Mouse (Mus musculus) c-Kit-negative CD71-positive TER-119-positive erythroid progenitor cells, embryonic 14.5 days (primary cell): ENCODE results near the gene Cma2.
"Not testable (repeated sequence)": the region's sequence is repeated elsewhere in the genome, so short reads cannot be mapped to it uniquely, and the experiment has no call there.

Experiments used
- DNase-seq: peaks from one replicate; pipeline ENCODE4 v3.0.0-alpha.2; 2013; ENCODE audit warnings: low read depth, low spot score

Gene Cma2

DNA sequence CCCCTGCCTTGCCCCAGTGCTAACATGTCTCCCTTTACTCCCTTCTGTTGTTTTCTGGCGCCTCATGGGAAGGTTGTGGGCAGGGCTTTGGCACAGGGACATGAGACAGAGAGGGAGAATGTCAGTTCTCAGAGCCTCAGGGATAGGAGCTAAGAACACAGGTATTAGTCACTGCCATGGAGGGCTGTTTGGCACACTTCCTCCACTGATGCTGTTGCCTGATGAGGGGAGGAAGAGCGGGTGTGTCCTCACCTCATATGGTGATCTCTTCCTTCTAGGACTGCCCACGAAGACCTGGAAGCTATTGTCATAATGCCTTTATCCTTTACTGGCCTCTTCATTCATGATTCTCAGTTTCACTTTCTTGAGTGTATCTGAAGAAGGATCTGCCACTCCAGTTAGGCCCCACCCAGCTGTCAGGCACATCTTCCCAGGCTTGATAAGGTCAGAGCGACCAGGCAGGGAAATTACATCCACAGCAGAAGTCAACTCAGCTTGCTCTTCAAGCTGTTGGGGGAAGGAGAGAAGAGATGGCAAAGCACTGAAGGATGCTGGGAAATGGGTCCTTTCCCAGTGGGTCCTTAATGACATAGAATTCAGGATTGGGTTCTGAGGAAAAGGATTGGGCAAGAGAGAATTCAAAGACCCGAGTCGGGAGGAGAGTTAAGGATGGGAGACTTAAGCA is at the start of gene Cma2:
Gene Cma2, plus strand, starts transcription at position 635 of the 685 bp plus-strand sequence.
- no peak for DNase-seq

DNA sequence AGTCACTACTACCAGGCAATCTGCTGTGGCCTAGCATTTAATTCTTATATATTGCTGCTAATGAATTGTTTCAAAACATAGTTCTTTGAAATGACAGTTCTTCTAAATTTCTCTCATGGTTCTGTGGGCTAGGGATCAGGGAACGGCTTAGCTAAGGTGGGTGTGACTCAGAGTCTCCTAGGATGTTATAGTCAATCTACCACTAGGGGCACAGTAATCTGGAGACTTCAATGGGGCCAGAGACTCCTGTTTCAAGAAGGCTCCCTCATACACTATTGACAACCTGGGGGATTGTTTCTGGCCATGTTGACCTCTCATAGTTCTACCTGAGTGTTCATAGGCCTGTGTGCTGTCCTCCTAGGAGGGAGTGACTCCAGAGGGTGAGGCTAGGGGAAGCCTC is 45.3 kb upstream of the Cma2 start:
- no peak for DNase-seq

DNA sequence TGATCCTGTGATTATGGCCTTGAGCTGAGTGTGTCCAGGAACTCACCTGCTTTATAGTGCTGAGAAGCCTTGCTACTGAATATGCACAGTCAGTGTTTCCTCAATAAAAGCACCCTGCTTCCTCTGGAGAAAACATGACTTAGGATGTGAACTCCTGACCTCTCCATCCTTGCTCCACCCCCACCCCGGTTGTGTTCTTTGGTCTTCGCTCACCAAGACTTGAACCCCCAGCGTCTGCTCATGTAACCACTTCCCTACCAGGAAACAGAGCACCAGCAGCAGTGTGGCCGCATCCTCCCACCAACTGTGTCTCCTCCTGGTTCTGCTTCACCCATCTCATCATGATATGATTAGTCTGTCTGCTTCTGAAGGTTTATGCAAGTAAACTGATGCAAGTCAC is 37.4 kb upstream of the Cma2 start:
- no peak for DNase-seq

DNA sequence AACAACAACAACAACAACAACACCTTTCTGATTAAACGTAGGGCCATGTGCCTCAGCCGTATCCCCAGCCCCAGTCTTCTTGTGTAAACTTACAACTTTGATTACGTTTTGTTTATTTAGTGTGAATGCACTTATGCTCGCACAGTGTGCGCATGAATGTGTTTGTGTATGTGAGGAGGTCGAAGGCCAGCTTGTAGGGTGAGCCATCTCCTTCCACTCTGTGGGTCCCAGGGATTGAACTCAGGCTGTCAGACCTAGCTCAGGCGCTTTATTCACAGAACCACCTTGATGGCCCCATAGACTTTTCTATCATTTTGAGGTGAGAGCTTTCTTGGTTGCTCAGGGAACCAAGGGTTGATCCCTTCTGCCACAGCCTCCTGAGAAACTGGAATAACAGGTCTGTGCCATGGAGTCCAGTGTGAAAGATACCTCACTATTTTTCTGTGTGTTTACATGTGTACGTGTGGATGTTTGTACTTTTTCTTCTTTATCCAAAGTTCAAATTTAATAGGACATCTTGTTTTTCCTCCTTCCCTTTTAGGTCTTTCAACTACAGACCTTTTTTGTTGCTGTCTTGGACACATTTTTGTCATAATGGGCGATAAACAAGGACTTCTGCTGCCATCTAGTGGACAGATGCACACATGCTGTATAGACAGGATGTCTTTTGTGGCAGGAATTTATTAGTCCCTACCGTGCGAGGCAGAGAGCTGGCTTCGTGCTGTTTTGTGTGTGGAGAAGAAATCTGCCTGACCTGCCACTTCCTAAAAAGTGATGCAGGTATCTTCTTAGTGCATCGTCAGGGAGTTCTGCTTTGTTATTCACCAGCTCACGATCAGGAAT is 32.3 kb upstream of the Cma2 start:
- DNase-seq = peak; percentile 63

DNA sequence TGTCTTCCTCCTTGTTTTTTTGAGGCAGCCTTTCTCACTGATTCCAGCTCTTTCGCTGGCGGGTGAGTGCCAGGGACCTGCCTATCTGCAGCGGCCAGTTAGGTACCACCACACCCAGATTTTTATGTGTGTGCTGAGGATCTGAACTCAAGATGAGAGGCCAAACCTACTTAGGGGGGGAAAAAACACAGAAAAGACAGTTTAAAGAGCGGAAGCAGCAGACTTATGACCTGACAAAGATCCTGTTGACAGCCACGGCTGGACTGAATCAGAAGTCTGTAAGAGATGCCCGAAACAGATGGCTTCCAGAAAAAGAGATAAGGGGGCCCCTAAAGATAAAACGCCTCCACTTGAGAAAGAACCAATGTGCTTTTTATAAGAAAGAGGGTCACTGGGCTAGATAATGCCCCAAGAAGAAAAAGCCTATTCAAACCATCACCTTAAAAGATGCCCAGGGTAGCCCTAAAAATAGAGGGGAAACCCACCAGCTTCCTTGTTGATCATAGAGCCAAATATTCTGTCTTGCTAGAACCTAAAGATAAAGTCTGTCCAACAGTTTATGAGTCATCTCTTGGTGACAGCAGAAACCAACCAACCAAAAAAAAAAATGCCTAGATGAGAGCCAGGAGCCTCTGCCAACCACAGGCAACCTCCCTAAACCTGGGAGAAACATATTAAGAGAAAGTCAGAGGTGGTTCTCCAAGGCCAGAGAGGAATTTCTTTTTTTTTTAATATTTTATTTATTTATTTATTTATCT is 28.1 kb upstream of the Cma2 start:
- DNase-seq = peak; percentile 45

DNA sequence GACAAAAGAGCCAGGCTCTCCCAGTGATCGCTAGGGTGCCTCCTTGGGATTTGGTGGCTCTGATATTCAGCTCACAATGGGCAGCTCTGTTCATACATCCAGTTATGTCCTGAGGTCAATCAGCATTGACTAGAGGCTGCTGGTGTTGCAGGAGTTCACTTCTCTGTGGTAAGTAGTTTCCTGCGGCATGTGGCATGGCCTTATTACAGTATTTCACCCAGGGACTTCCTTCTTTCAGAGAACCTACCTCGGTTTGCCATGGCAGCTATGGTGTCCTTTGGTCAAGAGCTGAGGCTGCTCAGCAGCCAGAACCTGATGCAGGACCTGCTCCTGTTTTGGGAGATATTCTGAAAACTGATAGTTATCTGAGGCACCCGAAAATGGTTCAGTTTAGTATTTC is 23.9 kb upstream of the Cma2 start:
- DNase-seq = no peak

DNA sequence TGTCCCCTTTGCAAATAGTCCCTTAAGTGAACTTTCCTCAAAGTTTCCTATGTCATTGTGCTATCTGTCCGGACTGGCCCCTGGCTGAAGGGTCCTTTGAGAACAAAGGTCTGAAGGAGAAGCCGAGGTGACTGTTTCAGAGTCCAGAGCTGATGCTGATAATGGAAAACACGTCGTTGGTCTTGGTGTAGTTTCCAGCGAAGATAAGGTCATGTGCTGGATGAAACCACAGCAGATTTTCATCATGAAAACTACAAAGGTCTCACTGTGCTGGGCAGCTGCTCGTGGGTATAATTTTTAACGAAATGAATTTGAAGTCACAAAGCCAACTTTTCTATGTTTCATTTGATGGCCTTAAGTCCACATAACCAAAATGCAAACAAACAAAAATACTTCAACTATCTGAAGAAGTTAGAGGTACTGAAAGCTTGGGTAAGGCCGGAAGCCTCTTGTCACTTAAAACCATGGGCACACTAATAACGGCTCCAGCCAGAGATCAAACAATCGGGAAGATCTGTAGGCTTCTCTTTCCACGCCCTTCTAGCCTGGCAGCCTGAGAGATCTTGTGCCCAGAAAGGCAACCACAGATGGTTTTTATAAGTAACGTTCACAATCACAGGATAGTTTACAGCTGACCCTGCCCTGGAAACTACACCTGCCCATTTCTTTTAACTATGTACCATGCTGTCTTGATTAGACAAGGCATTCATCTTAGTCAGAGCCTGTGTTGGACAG is 21.4 kb upstream of the Cma2 start:
- DNase-seq = no peak

DNA sequence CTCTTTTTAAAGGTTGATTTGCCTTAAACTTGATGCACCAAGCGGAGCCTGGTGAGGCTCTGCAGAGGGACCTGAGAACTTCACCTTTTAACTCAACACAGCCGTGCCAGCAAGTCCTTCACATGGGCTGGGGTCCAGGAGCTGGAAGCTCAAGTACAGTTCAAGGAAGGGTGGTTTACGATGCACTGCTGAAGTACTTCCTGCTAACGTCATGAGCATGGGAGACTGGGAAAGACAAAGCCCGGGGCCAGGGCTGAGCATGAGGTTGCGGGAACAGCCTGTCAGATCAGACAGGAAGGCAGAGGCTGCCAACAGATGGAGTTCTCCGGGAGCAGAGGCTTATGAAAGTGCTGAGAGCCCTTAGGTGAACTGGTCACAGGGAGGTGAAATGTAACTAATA is 17.2 kb upstream of the Cma2 start:
- DNase-seq = no peak

DNA sequence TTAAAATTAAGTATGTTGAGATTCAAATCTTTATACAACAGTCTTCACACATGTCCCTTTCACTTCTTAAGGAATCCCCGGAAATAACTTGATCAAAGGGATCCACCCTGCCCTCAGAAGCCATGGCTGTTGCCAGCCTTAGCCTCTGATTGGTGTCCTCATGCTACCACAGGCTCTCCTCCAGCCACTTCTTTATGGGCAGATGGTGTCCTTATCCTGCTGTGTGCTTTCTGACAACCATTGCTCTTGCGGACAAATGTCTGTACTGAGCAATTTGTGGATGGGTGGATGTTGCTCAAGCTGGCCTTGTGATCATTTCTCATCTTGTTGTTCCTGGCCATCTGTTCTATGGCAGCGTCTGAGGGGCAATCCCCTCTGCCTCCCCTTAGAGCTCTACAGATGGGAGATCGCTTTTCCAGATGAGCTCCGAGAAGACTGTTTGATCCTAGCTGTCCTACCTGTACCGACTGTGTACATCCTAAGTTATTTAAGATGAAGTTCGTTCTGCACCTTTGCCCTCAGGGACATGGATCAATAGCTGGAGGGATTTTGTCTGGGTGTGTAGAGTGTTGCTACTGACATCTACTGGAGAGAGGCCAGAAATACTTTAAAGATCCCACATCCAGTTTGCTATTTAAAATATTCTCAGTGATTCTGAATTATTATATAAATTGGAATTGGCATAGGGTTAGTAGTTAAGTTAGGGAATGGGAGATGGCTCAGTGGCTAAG is 10.5 kb upstream of the Cma2 start:
- DNase-seq = no peak

DNA sequence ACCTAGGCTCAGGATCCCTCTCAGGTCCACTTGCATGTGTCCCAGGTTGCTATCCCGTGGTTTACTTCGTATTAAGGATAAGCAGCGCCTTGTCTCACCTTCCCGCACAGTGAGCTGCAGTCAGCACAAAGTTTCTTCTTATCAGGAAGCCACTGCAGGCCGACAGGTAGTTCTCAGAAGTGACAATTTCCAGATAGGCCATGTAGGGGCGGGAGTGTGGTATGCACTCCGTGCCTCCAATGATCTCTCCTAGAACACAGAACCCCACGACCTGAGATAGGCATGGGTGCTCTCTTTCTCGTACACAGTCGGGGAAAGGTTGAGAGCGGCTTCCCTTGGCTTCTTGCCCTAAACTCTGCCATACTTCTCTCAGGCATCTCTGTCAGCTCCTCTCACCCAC is 7.2 kb upstream of the Cma2 start:
- no peak for DNase-seq

DNA sequence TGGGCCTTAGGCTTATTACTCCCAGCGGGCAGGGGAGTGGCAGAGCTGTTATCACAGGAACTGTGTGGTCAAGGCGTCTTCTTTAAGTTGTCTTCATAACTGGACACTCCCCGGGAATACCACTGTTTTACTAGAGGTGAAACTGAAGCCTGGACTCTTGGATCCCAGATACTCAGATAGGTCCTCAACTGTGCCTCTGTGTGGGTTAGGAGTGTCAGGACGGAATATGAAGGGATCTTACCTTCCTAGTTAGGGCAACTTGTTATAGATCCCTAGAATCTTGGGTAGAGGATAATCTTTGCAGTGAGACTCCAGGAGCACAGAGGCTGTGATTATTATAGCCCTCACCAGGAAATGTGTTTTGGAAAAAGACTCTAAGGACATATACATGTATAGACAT is 6.2 kb upstream of the Cma2 start, which contains the start of gene Cma1:
Gene Cma1, minus strand, starts transcription at position 101 of the 400 bp plus-strand sequence.
- no peak for DNase-seq

DNA sequence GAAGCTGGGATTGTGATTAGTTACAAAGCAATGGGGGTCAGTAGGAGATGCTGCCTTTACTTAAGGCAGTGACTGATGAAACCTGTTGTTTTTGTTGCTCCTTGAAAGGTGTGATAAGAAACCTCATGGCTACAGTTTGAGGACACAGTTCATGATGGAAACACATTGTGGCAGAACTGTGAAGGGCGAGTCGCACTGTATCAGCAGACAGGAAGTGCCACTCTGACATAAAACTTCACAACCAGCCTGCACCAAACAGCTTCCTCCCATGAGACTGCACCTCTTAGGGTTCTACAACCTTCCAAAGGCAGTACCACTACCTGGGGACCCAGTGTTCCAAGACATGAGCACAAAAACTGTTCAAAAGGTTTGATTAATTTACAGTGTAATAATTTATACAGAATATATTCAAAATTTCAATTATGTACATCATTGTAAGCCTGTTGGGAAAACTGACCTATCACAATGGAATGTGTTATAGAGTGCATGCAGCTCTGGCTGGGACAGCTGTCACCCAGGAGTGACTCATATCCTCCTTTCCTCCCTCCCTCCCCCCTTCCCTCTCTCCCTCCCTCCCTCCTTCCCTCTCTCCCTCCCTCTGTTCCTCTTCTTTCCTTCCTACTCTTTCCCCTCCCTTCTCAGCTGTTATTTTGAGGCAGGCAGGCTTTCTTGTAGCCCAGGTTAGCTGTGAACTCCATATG is 4.4 kb upstream of the Cma2 start:
- no peak for DNase-seq

DNA sequence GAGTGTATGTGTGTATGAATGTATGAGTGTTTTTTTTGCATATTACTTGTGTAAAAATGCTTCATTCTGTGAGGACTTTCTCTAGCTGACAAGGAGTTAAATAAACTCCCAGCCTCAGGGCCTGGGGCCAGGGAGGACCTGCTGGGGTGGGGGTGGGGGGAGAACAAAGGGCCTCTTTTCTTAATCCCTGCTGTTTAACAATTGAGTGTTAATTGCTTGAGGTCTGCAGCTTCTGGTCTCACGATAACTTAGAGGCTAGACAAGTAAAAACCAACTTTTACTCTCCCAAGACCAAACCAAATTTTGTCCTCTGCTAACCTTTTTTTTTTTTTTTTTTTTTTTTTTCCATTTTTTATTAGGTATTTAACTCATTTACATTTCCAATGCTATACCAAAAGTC is 12.5 kb downstream of the Cma2 start:
- DNase-seq = no peak

DNA sequence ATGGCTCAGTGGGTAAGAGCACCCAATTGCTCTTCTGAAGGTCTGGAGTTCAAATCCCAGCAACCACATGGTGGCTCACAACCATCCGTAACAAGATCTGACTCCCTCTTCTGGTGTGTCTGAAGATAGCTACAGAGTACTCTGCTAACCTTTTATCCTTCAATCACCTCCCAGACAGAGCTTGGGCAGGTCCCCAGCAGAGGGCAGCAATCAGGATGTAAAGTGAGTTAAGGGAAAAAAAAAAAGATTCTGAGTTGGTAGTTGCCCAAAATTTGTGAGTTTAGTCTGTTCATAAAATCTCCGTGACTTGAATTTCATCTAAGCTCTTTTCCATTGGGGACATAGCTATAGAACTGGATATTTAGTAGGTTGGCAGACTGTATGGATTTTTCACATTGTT is 13.1 kb downstream of the Cma2 start:
- not testable (repeated sequence) for DNase-seq

DNA sequence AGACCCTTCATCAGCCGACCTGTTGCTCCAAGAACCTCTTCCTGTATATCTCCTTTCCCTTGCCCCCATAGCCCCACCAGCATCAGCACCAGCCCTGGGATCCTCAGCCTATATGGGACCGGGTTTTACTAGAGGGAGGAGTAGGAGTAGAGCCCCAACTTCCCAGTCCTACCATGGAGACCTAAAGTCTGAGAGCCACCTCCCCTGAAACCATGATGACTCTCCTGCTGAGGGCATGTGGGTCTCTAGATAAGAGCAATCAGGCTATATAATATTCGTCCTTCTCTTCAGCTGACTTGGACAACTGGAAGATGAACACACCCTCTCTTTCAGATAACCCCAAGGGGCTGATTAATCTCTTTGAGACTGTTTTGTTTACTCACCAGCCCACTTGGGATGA is 36.7 kb downstream of the Cma2 start:
- DNase-seq = not testable (repeated sequence)

DNA sequence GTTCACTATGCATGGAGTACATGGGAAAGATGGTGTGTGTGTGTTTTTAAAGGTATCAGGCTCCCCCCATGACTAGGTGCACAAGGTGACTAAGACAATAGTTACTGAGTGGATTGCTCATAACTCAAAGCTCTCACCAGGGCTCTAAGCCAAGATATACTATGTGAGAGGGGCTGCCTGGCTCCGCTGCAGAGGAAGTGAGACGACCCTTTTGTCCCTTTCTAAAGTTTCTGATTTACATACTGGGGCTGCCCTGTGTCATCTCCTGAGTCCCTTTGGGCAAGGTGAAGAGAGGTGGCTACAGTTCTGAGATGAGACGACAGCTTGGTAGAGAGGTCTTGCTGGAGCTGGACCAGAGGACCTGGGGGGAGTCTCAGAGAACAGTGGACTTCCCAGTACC is 62.4 kb downstream of the Cma2 start:
- no peak for DNase-seq

DNA sequence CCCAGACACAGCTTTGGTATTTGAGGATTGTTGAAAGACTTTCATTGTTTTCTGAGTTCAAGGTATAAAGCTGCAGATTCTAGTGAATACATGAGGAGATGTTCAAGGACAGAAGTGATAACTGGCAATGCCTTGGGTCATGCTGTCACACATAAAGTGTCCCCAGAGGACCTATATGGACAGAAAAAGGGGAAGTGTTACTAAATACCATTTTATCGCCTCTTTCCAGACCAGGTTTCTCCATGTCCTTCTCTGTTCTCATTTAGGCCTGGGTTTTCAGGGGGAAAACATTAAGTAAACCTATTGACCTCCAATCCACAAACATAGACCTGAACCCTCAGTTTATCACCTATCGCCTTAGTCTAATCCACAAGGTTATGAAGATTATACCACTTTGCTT is 63.1 kb downstream of the Cma2 start:
- no peak for DNase-seq

DNA sequence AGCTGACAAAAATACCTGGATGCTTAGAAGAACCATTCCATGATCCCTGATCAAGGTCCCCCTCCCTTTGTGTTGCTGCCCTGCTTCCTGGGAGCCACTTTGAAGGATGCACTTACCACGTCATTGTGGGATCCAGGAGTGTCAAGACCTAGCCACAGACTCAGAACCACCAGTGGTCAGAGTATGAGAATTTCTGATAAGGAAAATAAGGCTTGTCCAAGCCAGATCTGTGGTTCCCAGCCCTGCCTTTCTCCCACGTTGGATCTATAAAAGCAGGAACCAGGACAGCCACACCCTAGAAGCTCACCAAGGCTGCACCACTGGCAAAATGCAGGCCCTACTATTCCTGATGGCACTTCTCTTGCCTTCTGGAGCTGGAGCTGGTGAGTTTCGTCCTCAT is 66.9 kb downstream of the Cma2 start, which contains the start of gene Mcpt1:
Gene Mcpt1, plus strand, starts transcription at position 301 of the 400 bp plus-strand sequence.
- not testable (repeated sequence) for DNase-seq

DNA sequence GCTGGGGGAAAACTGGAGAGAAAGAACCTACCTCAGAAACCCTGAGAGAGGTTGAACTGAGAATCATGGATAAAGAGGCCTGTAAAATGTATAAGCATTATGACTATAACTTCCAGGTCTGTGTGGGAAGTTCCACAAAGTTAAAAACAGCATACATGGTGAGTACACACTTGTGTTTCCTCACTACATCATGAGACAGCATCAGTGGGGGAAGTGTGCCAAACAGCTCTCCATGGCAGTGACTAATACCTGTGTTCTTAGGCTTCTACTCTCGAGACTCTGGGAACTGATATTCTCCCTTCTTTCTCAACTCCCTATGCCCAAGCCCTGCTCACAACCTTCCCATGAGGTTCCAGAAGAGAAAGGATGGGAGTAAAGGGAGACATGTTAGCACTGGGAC is 68.7 kb downstream of the Cma2 start:
- DNase-seq = no peak

DNA sequence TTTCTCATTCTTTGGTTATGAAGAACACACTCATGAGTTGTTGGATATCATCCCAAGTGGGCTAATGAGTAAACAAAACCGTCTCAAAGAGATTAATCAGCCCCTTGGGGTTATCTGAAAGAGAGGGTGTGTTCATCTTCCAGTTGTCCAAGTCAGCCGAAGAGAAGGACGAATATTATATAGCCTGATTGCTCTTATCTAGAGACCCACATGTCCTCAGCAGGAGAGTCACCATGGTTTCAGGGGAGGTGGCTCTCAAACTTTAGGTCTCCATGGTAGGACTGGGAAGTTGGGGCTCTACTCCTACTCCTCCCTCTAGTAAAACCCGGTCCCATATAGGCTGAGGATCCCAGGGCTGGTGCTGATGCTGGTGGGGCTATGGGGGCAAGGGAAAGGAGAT is 70.5 kb downstream of the Cma2 start:
- peak; percentile 33 for DNase-seq
